Mouse (Mus musculus) heart, adult 18-20 months (tissue): ENCODE data around the gene Prx. TPM values are rescaled to one million over a fixed set of nuclear protein-coding genes. Genes with fewer than 3 reads are reported as not detected.

Experiments
- DNase-seq, 2 experiments: peaks; one replicate each; pipeline ENCODE4 v3.0.0; 2021 to 2022; ENCODE audit warnings: mixed read lengths in 1 of 2
- total RNA-seq, 2 experiments: library from RNA; stranded (reverse); gene quantifications; 2 replicates each; pipeline ENCODE4 v1.2.3; 2021

The Prx gene
- total RNA-seq, 2 experiments from 2014 or later, result 0.57 to 0.62 TPM

- DNase-seq, result no peak
These were observed 23.8 kb downstream of the Prx start, which contains the start of gene Hipk4 for GRCm38 (mm10) chr7:27522967-27523366. Gene Hipk4, plus strand, starts transcription at chr7:27523267.

- DNase-seq, result no peak
These were observed 24.7 kb downstream of the Prx start for GRCm38 (mm10) chr7:27523805-27524204.

- DNase-seq, result peak; percentile 69 to 87
These were observed 27.1 kb downstream of the Prx start for GRCm38 (mm10) chr7:27526039-27526827.

GRCm38 (mm10) chr7:27529070-27529469 is 29.9 kb downstream of the Prx start:
- no peak for DNase-seq

GRCm38 (mm10) chr7:27530937-27531336 is 31.8 kb downstream of the Prx start:
- no peak for DNase-seq

- no peak for DNase-seq
These were observed 32.6 kb downstream of the Prx start for GRCm38 (mm10) chr7:27531707-27532106.

GRCm38 (mm10) chr7:27532480-27533050 is 33.4 kb downstream of the Prx start:
- peak in 1 of 2 experiments; percentile 12 for DNase-seq

GRCm38 (mm10) chr7:27535386-27535785 is 36.3 kb downstream of the Prx start:
- no peak for DNase-seq

- DNase-seq, result peak in 1 of 2 experiments; percentile 17
These were observed 37.5 kb downstream of the Prx start for GRCm38 (mm10) chr7:27536618-27537017.

GRCm38 (mm10) chr7:27537998-27538397 is 38.9 kb downstream of the Prx start:
- no peak for DNase-seq

GRCm38 (mm10) chr7:27538797-27539196 is 39.7 kb downstream of the Prx start:
- no peak for DNase-seq

GRCm38 (mm10) chr7:27540521-27540920 is 41.4 kb downstream of the Prx start:
- no peak for DNase-seq

- no peak for DNase-seq
These were observed 41.8 kb downstream of the Prx start for GRCm38 (mm10) chr7:27540935-27541334.

- peak in 1 of 2 experiments; percentile 31 for DNase-seq
These were observed 42.3 kb downstream of the Prx start for GRCm38 (mm10) chr7:27541431-27541830.

GRCm38 (mm10) chr7:27541922-27542321 is 42.8 kb downstream of the Prx start:
- DNase-seq, result no peak

- peak; percentile 87 for DNase-seq
These were observed 43.4 kb downstream of the Prx start for GRCm38 (mm10) chr7:27542392-27543033.

GRCm38 (mm10) chr7:27543065-27543464 is 43.9 kb downstream of the Prx start:
- no peak for DNase-seq

GRCm38 (mm10) chr7:27543851-27544250 is 44.7 kb downstream of the Prx start:
- DNase-seq, result no peak

- DNase-seq, result peak in 1 of 2 experiments; percentile 30
These were observed 45.7 kb downstream of the Prx start for GRCm38 (mm10) chr7:27544675-27545370.

GRCm38 (mm10) chr7:27549597-27549996 is 50.5 kb downstream of the Prx start:
- no peak for DNase-seq

- no peak for DNase-seq
These were observed 52.9 kb downstream of the Prx start for GRCm38 (mm10) chr7:27552070-27552469.

- DNase-seq, result peak; percentile 95 to 98
These were observed 53.9 kb downstream of the Prx start, which contains the start of the genes Pld3 and 2310022A10Rik for GRCm38 (mm10) chr7:27552931-27553513. Gene Pld3, minus strand, starts transcription at chr7:27553218. Gene 2310022A10Rik, plus strand, starts transcription at chr7:27553233.
